Mouse (Mus musculus): Measurements from ENCODE around the gene Pfkfb2.
A peak's percentile ranks its signal among the peaks of the same experiment; 100 is the strongest.

Pfkfb2 gene

DNA sequence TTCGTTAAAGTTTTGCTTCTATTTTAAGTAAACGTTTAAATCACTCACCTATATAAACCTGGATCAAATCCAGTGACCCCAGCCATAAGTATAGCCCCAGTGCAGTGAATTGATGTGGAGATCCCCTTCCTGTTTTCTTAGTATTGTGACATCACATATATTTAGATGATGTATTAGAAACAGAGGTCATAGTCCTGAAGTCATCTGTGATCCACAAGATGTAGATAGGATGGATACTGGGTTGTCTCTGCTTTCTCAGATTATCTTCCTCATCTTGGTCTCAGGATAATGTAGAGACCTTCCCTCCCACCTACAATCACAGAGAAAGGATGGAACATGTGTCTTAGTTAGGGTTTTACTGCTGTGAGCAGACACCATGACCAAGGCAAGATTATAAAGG lies at the start of gene Pfkfb2:
Gene Pfkfb2 (minus strand): TSS at position 101 of the 400 bp plus-strand sequence.
- DNase-seq (ENCODE audit: low spot score), result no peak

DNA sequence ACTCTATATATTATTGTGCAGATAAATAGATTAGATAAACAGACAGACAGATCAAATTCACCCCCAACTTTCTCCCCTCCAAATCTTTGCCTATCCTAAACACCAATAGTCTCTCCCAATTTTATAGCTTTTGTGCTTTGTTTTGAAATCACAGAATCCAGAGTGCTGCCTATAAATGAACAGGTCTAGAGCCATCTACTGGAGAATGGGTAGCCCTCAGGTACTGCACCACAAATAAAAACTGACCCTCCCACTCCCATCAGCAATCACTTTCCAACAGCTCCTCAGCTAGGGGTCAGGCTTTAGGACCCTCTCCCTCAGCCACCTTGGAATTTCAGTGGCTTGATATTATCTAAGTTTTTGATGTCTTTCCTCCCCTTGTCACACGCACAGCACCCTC lies 47.6 kb upstream of the Pfkfb2 start:
- DNase-seq (ENCODE audit: low spot score), result no peak

DNA sequence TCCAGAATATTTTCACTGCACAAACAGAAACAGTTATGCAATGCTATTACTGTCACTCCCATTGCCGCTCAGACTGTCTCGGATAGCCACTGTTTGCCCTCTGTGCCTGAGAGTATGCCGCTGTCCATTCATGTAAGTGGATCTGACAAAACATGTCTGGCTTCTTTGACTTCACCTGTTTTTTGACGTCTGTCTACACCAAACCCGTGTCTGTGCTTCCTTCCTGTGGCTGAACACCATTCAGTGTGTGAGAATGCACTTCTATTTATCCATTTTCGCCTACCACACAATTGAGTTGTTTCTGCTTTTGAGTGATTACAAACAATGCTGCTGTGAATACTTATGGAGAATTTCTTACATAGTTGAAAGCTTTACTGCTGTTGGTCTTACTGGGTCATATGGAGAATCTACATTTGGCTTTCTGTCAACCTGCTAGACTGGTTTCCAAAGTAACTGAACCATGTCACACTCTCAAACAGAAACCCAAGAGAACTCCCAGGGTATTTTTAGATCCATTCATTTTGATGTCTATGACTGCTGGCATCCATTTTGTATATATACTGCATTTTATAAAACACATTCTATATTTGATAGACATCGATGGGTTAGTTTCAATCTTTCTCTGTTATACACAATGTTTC lies 46.8 kb upstream of the Pfkfb2 start:
- DNase-seq (ENCODE audit: low spot score), result no peak

DNA sequence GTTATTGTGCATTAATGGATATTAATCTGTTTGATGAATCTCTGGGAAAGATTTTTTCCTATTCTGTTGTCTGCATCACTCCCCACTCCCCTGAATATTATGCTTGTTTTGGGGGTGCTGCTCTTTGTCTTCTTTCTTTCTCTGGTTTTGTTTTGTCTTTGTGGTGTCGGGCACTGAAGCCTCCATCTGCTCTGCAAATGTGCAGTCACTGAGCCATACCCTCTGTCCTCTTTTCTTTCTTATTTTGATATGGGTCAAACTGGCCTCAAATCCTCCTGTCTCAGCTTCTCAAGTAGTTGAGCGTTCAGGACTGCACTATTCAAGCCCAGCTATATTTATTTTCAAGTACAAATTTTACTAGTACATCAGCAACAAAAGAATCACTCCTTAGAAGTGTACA lies 46.2 kb upstream of the Pfkfb2 start:
- DNase-seq (ENCODE audit: low spot score), result no peak

DNA sequence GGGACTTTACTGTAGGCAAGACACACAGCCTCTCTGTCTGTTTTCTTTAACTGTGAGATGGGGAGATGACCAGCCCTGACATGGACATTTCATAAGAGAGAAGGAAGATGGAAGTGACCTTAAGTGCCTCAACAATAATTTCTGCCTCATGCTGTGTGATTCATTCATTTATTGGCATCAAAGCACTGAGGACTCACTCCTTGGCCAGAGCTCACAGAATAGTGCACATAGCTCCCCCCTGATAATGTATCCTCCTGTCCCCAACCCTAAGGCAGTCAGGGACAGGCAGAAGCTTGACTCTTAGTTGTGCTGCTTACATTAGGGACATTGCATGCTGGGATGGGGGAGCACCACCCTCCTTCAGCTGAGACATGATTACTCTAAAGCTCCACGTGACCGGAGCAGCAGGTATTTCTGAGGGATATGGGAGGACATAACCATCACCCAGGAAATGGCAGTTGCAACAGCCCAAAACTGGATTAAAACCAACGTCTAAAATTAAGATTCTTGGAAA lies 42.0 kb upstream of the Pfkfb2 start:
- DNase-seq (ENCODE audit: low spot score), result no peak

DNA sequence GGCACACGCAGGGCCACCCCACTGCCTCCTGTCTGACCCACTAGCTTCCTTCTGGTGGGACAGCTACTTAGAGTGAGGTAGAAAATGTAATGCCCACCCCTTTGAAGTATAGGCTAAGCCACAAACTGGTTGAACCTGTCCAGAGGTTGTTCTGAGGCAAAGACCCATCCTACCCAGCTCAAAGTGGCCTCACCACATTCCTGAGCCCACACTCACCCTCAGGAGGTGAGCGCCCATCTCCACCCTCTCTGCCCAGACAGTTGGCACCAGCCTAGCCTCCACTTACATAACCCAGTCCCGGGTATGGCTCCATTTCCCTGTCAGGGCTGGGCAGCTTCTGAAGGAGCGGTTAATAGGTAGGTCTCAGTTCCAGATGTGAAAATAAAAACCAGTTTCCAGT lies 41.4 kb upstream of the Pfkfb2 start:
- DNase-seq (ENCODE audit: low spot score), result peak; percentile 30

GRCm38 (mm10) chr1:130769925-130770324 lies 40.9 kb upstream of the Pfkfb2 start:
- DNase-seq (ENCODE audit: low spot score), result no peak

GRCm38 (mm10) chr1:130767066-130767465 lies 38.0 kb upstream of the Pfkfb2 start:
- no peak for DNase-seq (ENCODE audit: low spot score)

GRCm38 (mm10) chr1:130764027-130764461 lies 35.0 kb upstream of the Pfkfb2 start:
- DNase-seq (ENCODE audit: low spot score), result no peak

- no peak for DNase-seq (ENCODE audit: low spot score)
Measured at GRCm38 (mm10) chr1:130762045-130762760, 33.1 kb upstream of the Pfkfb2 start.

DNA sequence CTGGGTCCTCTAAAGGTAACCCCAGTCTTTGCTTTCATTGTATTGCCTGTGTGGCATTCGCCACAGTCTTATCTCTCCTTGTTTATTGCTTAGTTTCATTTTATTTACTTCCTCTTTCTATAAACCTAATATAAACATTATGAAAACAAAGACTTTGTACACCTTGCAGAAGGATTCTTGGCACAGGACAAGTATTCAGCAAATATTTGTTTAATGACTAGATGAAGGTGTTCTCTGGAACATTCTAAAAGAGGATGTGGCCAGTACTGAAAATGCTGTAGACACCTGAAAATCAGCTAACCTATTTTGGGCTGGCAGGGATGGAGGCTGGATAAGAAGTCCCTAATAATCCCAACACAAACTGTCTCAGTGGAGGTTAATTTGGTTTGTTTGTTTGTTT lies 32.5 kb upstream of the Pfkfb2 start:
- no peak for DNase-seq (ENCODE audit: low spot score)

- DNase-seq (ENCODE audit: low spot score), result no peak
Measured at GRCm38 (mm10) chr1:130759689-130760088, 30.6 kb upstream of the Pfkfb2 start.

- DNase-seq (ENCODE audit: low spot score), result no peak
Measured at GRCm38 (mm10) chr1:130746819-130747218, 17.8 kb upstream of the Pfkfb2 start.

GRCm38 (mm10) chr1:130745591-130745990 lies 16.5 kb upstream of the Pfkfb2 start:
- no peak for DNase-seq (ENCODE audit: low spot score)

DNA sequence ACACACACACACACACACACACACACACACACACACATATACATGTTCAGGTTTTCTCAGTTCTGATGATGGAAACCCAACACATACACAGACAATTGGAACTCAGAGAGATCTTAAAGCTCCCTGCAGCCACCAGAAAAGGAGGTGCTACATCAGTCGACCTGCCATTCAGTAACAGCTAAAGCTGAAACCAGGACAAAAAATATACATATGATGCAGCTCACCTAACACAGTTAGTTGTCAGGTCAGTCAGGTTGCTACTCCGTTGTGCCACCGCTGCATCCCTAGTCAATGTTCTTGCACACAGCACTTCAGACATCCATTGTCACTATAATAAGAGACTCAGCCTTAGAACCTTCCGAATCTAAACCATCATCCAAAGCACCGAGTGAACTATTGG lies 15.9 kb upstream of the Pfkfb2 start:
- DNase-seq (ENCODE audit: low spot score), result no peak

DNA sequence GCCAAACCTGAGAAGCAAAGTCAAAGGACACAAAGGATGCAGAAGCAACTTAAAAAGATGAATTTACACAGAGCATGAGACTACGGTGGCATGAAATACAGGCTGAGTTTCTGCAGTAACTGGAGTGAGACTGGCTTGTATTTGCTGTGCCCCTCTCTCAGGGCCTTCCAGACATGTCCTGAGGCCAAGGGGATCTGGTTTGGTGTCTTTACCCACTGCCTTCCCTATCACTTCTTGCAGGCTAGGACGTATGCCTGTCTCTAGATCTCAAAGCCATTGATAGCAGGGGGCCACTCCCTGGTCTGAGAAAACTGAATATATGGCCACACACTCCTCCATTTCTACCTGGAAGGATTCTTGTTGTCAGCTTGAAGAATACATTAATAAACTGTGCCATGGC lies 15.2 kb upstream of the Pfkfb2 start:
- no peak for DNase-seq (ENCODE audit: low spot score)

DNA sequence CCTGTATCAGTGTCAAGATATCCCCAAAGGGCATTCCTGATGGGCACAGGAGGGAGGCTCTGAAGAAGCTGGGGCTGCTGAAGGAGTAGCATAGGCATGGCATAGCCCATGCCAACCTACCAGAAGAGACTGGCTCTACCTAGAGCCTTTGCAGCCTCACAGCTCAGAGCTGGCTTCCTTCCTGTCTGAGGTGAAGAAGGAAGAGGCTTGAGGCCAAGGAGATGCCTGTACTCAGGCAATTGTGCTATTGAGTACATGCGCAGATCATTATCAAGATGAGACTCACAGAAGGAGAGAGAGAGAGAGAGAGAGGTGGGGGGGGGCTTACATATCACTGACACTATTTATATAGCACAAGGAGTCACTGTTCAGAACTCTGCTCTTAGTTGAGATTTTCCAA lies 14.7 kb upstream of the Pfkfb2 start:
- no peak for DNase-seq (ENCODE audit: low spot score)

DNA sequence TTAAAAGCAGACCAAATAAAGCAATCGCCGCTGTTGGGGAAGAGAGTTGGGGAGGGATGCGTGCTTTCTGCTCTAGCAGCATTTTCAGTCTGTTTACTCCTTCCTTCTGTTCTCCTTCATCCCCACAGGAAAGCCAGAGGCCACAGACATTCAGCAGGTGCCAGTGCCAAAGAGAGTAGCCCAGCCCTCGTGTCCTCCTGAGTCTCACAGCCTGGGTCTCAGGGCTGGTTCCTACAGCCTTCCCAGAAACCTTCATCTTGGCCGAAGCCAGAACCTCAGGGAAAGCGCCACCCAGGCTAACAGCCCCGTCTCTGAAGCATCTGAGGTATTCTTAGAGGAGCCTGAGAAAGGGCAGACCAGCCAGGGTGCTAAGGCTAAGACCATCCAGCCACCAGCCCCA lies 13.1 kb upstream of the Pfkfb2 start:
- no peak for DNase-seq (ENCODE audit: low spot score)

DNA sequence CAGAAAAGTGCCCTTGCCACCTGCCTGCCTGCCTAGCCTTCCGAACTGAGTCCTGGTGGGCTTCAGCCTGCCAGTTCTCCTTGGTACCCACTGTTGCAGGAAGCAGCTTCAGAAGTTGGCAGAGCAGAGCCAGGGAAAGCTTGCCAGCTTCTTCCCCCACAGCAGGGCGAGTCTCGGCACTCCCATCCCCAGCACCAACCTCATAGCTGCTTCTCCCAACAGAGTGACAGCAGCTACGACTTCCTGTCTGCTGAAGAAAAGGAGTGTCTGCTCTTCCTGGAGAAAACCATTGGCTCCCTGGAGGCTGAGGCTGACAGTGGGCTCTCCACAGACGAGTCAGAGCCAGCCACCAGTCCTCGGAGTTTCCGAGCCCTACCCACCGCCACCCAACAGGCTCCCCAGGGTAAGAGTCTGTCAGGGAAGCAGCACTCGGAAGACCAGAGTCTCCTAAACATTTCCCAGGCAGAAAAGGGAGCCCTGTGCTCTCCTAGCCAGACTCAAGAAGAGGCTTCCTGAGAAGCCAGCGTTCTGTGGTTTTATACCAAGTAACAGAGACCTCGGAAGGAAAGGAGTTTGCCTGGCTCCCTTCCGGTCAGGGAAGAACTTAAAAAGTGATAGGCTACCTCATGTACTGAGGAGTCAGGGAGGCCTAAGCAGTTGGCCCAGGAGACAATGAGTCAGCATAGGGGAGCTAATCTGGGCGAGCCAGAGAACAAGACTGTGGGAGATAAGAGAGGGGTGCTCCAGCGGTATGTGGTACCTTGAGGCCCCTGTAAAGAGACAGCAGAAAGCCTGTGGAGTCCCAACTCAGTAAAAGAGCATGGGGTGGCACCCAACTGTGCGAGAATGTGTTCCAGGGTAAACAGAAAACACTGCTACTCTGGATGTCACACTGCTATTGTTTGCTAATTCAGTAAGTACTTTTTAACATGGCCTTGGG lies 12.0 kb upstream of the Pfkfb2 start:
- no peak for DNase-seq (ENCODE audit: low spot score)

- no peak for DNase-seq (ENCODE audit: low spot score)
Measured at GRCm38 (mm10) chr1:130740227-130740648, 11.2 kb upstream of the Pfkfb2 start.

DNA sequence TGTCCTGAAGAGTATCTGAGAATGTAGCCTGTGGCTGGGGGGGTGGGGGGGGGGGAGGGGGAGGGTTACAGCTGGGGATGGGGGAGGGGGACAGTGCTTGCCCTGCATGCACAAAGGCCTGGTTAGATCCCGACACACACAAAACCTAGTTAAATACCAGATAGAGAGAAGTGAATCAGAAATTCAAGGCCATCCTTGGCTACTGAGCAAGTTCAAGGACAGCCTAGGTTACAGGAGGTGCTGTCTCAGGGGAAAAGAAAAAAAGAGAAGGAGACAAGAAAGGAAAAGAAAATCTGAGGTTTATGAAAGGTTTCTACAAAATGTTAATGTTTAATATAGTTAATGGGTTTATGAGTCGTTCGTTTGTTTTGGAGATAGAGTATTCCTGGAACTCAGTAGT lies 10.6 kb upstream of the Pfkfb2 start:
- DNase-seq (ENCODE audit: low spot score), result no peak

DNA sequence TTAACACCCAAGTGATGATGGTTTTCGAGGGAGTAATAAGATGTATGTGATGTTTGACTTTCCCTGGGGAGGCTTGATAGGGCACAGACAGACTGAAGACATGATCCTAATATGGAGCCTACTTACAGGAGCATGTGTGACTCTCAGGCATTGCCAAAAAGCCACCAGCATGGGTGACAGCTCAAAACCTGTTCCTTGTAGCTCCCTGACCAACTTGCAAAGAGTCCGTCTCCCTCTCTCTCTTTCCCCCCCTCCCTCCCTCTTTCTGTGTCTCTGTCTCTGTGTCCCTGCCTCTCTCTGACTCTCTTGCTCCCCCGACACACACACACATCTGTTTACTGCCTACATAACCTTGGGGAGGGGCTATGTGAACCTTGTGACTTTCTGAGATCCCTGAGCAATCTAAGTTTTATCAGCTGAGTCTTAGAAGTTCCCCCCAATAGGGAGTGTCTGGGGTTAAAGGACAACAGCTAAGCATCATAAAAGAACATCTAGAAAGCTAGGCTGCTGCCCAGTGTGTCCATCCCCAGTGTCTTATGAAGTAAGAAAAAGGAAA lies 9.6 kb upstream of the Pfkfb2 start:
- no peak for DNase-seq (ENCODE audit: low spot score)

Measured in urinary bladder, postnatal 25 days (tissue).